Comparison of ENCODE assay signal across 8 mouse cellular contexts in genomic region chr10:77113489-77114240, GRCm38 (mm10). TPM values are rescaled to one million over a fixed set of nuclear protein-coding genes. Genes with fewer than 3 reads are reported as not detected.
A peak's percentile ranks its signal among the peaks of the same experiment; 100 is the strongest.
DNase-seq lines count a peak whose midpoint lies in the region; ATAC-seq and TF ChIP-seq lines count a peak whose summit lies in the region.

No protein-coding gene starts in this region.

- peaks cover 44% of the 10 kb centered on the region for H3K4me1 ChIP-seq in kidney, adult 2 months (ENCODE audit: control insufficient read depth, insufficient read depth, low read length)
- peaks cover 44% of the 10 kb centered on the region for H3K4me1 ChIP-seq in limb, embryonic 15.5 days
- H3K4me1 ChIP-seq in stomach, embryonic 14.5 days (ENCODE audit: control insufficient read depth, insufficient read depth, low read length) = peaks cover 41% of the 10 kb centered on the region
- H3K4me1 ChIP-seq in thymus, adult 2 months (replicated peaks; ENCODE audit: control insufficient read depth, insufficient read depth, low read length) = no peaks in the 10 kb centered on the region

- no peak for TF ChIP-seq CTCF in kidney, adult 2 months (conservative IDR thresholded peaks at IDR 0.05; ENCODE audit: insufficient read depth, insufficient read length, low read depth, low read length)
- TF ChIP-seq CTCF in thymus, adult 2 months (IDR thresholded peaks at IDR 0.05; ENCODE audit: borderline replicate concordance, control insufficient read depth, extremely low read depth, insufficient read depth, low read length, poor library complexity) = no peak

- H3K9ac ChIP-seq in limb, embryonic 15.5 days = no peak overlapping the region
- H3K9ac ChIP-seq in stomach, embryonic 14.5 days (replicated peaks; ENCODE audit: low read depth, low read length) = 0 out of 2 replicates have a peak overlapping the region, but pooled peaks have one; percentile 10

- peak overlapping the region; percentile 36 for H3K4me2 ChIP-seq in limb, embryonic 15.5 days
- H3K4me2 ChIP-seq in stomach, embryonic 14.5 days (replicated peaks; ENCODE audit: low read depth, low read length) = 0 out of 2 replicates have a peak overlapping the region, but pooled peaks have one; percentile 20

- no peaks in the 10 kb centered on the region for H3K36me3 ChIP-seq in kidney, adult 2 months (ENCODE audit: control insufficient read depth, insufficient read depth, low read length)
- no peaks in the 10 kb centered on the region for H3K36me3 ChIP-seq in limb, embryonic 15.5 days
- no peaks in the 10 kb centered on the region for H3K36me3 ChIP-seq in stomach, embryonic 14.5 days (ENCODE audit: control insufficient read depth, insufficient read depth, low read length)
- H3K36me3 ChIP-seq in thymus, adult 2 months (ENCODE audit: control insufficient read depth, insufficient read depth, low read length) = no peaks in the 10 kb centered on the region

- DNase-seq in kidney, adult 2 months = peak; percentile 59
- no peak for DNase-seq in kidney, adult 8-10 months
- peak; percentile 65 to 77 for DNase-seq in heart, adult 9 months (ENCODE audit: low spot score in 2 of 2)
- no peak for DNase-seq in cerebellum, adult 18-20 months
- DNase-seq in thymus, adult 2 months = no peak

- H3K27ac ChIP-seq in kidney, adult 2 months (ENCODE audit: insufficient read depth, low read depth, low read length) = no peak overlapping the region
- H3K27ac ChIP-seq in limb, embryonic 15.5 days = no peak overlapping the region
- H3K27ac ChIP-seq in stomach, embryonic 14.5 days (ENCODE audit: low read length) = no peak overlapping the region; the same call in 1 of the 2 replicates
- no peak overlapping the region for H3K27ac ChIP-seq in thymus, adult 2 months (ENCODE audit: control insufficient read depth, insufficient read depth, low read length)

- no peak for ATAC-seq in limb, embryonic 15.5 days (ENCODE audit: insufficient number of reproducible peaks, low FRiP score, low TSS enrichment, low read depth)
- ATAC-seq in stomach, embryonic 14.5 days (ENCODE audit: insufficient number of reproducible peaks, insufficient read depth, low FRiP score, low read depth) = no peak
- ATAC-seq in cerebellum, adult (ENCODE audit: insufficient number of reproducible peaks, low FRiP score, low TSS enrichment) = no peak

- WGBS in kidney, adult 2 months = 53% methylated on average over 19 of the region's 19 CpGs
- 38% methylated on average over 19 of the region's 19 CpGs for WGBS in limb, embryonic 15.5 days
- 44% methylated on average over 19 of the region's 19 CpGs for WGBS in stomach, embryonic 14.5 days
- WGBS in thymus, adult 2 months = 87% methylated on average over 19 of the region's 19 CpGs

- H3K4me3 ChIP-seq in kidney, adult 2 months (ENCODE audit: insufficient read depth, low read depth, low read length) = no peak overlapping the region
- peak overlapping the region; percentile 14 for H3K4me3 ChIP-seq in limb, embryonic 15.5 days
- no peak overlapping the region for H3K4me3 ChIP-seq in stomach, embryonic 14.5 days (ENCODE audit: low read depth, low read length)
- H3K4me3 ChIP-seq in thymus, adult 2 months (ENCODE audit: control insufficient read depth, insufficient read depth, low read length) = no peak overlapping the region

- no peaks in the 10 kb centered on the region for H3K9me3 ChIP-seq in limb, embryonic 15.5 days
- H3K9me3 ChIP-seq in stomach, embryonic 14.5 days (ENCODE audit: control insufficient read depth, low read depth, low read length) = no peaks in the 10 kb centered on the region

- TF ChIP-seq POLR2A in kidney, adult 2 months (IDR thresholded peaks at IDR 0.05; ENCODE audit: low read depth, low read length) = no peak
- TF ChIP-seq POLR2A in thymus, adult 2 months (IDR thresholded peaks at IDR 0.05; ENCODE audit: control insufficient read depth, extremely low read depth, insufficient read depth, low read length, poor library complexity) = no peak

- H3K27me3 ChIP-seq in kidney, adult 2 months (replicated peaks; ENCODE audit: control insufficient read depth, insufficient read depth, low read length) = no peaks in the 10 kb centered on the region
- no peaks in the 10 kb centered on the region for H3K27me3 ChIP-seq in limb, embryonic 15.5 days
- no peaks in the 10 kb centered on the region for H3K27me3 ChIP-seq in stomach, embryonic 14.5 days (ENCODE audit: control insufficient read depth, insufficient read depth, low read length)
- H3K27me3 ChIP-seq in thymus, adult 2 months (ENCODE audit: control insufficient read depth, insufficient read depth, low read length) = no peaks in the 10 kb centered on the region

RNA-seq across cellular contexts. Expression of gene Col18a1, which starts 52.7 kb away (rescaled TPM):
- polyA plus RNA-seq in kidney, adult 2 months (2012; rRNA removed) = 114 and 138 TPM in 2 replicates
- polyA plus RNA-seq in limb, embryonic 15.5 days (2015; fragmentation: Nextera tagmentation; extraction: Ambion mirVana) = 93.5 and 100.0 TPM in 2 replicates
- 49.8 and 56.3 TPM in 2 replicates for polyA plus RNA-seq in stomach, embryonic 14.5 days (2014; fragmentation: Nextera tagmentation; extraction: Ambion mirVana)
- 19.8 and 20.7 TPM in 2 replicates for polyA plus RNA-seq in thymus, adult 2 months (2012; rRNA removed)

Comparison
In these comparisons a context has a peak if more than half of its experiments do, and no peak if none do; other contexts are left out.
1. DNase-seq: peak in kidney, adult 2 months (single experiment) and heart, adult 9 months (2 of 2); none in kidney, adult 8-10 months (0 of 2), cerebellum, adult 18-20 months (0 of 2) and thymus, adult 2 months (single experiment).